Mouse (Mus musculus): ENCODE measurements around the gene Dnajb4.
A peak's percentile ranks its signal among the peaks of the same experiment; 100 is the strongest.

The Dnajb4 gene

GRCm38 (mm10) chr3:152171236-152171635, 38.9 kb downstream of the Dnajb4 start:
- DNase-seq, result no peak

- DNase-seq, result no peak
These were observed 39.7 kb downstream of the Dnajb4 start for GRCm38 (mm10) chr3:152170407-152170806.

DNA sequence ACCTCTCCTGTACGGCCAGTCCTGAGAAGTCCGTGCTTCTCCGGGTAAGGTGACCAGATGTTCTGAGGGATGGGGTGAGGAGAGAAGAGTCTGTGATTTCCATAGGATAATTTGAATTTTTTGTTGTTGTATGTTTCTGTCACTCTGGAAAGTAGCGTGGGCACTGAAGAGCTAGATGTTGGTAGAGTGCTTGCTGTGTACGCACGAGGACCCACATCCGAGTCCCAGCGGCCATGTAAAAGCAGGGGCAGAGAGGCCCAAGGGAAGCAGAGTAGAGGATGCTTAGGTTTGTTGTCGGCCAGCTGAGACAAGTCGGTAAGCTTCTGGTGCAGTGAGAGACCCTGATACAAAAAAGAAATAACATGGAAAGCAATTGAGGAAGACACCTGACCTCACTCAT, 42.1 kb downstream of the Dnajb4 start:
- DNase-seq, result no peak

DNA sequence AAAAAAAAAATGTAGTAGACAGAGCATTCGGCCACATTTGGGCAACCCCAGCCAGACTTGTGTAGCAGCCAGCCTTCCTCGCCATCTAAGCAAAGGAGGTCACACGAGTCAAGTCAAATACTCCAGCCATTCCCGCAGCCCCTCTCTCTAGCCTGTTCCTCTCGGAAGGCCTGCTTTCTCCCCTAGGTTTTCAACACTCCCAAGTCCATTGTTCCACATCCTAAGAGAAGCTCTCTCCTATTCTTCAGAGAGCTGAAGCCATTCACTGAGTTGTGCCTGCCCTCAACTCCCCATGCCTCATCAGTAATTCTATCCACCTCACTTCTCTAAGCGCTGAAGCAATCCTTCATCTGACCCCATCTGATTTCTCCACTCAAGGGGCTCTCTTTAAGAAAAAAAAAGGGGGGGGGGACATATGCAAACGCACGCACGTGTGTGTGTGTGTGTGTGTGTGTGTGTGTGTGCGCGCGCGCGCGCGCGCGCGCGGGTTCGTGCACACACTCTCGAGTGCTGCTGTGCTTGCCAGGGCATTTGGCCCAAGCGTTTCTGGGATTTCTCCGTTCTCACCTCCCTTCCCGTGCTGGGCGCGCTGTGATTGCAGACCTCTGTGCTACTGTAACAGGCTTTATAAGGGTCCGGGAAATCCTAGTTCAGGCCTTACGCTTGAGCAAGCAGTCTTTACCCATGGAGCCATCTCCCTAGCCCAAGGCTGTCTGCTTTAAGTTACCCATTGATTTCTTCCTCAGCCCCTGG, 43.2 kb downstream of the Dnajb4 start:
- no peak for DNase-seq

DNA sequence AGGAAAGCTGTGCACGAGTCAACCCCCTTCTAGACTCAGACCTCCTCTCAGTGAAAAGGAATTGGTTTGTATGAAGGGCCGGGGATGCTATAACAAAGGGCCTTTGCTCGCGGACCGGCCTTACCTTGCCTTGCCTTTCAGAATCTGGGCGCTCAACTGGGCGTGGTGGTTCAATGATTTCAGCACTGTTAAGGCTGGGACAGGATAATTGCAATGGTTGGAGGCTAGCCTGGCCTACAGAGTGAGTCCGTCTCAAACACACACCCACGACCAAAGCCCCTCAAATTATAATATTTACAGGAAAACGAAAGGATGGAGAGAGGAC, 44.0 kb downstream of the Dnajb4 start, which contains the start of gene Gipc2:
Gene Gipc2 (minus strand): TSS at position 132 of the 325 bp plus-strand sequence.
- DNase-seq, result no peak

DNA sequence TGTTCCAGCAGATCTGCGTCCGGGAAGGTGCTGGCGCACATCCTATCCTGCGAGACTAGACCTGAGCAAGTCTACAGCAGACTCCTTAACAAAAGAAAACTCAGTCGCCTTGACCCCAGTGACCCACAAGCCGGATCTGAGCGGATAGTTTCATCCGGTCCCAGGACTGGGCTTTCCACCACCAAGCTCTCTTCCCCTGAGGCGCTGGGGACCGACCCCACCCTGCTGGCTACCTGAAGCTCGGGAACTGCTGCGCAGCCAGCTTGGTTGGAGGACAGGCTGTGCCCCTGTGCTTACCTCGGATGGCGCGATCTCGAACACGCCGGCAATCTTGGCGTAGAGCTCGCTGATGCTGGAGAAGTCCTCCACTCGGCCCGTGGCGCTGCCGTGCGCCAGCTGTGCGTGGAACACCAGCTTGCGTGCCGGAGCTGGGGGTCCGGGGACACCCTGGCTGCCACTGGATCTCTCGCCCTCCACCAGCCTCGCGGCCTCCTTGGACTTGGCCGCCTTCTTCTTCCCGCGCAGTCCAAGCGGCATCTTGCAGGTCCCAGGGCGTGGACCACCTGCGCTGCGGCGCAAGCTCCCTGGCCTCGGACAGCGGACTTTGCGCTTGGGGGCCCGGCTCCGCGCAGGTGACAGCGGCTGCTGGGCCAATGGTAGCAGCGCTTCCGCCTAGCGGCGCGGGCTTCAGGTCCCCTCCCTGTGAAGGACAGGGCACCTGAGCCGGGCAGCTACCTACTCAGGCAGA, 44.6 kb downstream of the Dnajb4 start:
- peak; percentile 80 to 92 for DNase-seq

GRCm38 (mm10) chr3:152165014-152165350, 45.1 kb downstream of the Dnajb4 start:
- no peak for DNase-seq

DNA sequence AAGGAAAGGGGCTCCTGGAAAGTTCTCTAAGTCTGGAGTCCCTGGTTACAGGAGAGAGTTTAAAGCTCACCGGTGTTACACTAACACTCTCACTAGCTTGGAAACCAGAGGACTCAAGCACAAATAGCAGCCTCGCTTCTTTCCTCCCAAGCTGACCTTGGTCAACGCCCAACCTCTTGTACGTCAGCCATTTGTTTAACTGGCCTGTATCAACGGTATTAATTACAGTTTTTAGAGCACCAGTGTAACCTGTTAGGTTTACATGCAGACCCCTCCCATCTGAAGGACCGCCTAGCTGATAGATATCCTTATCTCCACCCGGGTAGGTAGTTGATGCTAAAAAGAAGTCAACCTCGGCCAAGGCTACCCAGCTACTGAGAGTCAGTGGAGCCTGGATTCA, 46.8 kb downstream of the Dnajb4 start:
- DNase-seq, result no peak

GRCm38 (mm10) chr3:152160607-152161006, 49.5 kb downstream of the Dnajb4 start:
- peak in 1 of 2 experiments; percentile 62 for DNase-seq

GRCm38 (mm10) chr3:152159321-152159720, 50.8 kb downstream of the Dnajb4 start:
- DNase-seq, result no peak

DNA sequence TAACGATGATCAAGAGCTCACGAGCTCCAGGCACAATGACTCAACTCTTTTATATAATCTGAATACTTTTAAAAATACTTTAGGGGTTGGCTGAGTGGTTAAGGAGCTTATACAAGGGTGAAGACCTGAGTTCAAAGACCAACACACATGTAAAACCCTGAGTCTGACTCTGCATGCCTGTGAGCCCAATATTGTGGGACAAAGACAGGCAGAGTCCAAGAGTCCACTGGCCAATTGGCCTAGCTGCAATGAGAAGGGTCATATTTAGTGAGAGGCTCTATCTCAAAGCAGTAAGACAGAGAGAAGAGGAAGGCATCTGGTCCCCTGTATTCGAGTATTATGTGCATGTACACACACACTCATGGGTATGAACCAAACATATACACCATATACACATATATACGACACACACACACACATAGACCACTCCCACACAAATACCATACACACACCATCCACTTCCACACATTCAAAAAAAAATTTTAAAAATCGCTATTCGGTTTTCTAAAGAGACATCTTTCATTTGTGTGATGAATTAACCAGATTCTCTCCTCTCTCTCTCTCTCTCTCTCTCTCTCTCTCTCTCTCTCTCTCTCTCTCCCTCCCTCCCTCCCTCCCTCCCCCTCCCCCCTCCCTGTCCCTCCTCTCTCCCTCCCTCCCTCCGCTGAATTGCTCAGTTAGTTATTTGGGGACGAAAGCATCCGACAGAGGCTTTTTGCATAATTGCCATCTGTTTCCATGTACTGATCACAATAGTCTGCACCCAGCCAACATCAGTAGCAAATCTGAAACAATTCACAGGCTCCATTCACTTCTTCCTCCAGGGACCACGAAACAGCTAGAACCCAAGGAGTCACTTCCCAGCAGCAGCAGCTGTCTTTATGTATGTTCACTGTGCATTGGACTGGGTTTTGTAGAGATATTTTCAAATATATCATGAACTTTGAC, 51.5 kb downstream of the Dnajb4 start:
- DNase-seq, result peak; percentile 42 to 67

- peak; percentile 78 to 90 for DNase-seq
These were observed 53.1 kb downstream of the Dnajb4 start for GRCm38 (mm10) chr3:152156816-152157496.

- DNase-seq, result no peak
These were observed 54.7 kb downstream of the Dnajb4 start for GRCm38 (mm10) chr3:152155296-152155948.

DNA sequence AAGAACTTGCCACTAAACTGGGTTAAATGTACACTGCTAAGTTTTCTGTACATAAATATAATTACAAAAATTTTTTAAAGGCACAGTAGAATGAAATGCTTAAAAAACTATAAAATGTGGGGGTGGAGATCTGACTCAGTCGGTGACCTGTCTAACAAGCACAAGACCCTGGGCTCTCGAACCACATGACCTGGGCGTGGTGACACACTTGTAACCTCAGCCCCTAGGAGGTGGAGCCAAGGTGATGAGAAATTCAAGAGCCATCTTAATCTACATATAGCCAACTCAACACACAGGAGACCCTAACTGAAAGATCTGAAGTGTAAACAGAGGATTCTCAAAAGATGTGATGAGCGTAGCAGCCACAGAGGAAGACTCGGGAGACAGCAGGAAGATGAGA, 56.0 kb downstream of the Dnajb4 start:
- no peak for DNase-seq

GRCm38 (mm10) chr3:152153152-152153551, 57.0 kb downstream of the Dnajb4 start:
- no peak for DNase-seq

- DNase-seq, result no peak
These were observed 57.7 kb downstream of the Dnajb4 start for GRCm38 (mm10) chr3:152152483-152152804.

GRCm38 (mm10) chr3:152151725-152152482, 58.2 kb downstream of the Dnajb4 start:
- DNase-seq, result peak; percentile 71 to 87

GRCm38 (mm10) chr3:152149863-152150262, 60.2 kb downstream of the Dnajb4 start:
- DNase-seq, result peak; percentile 69 to 85

DNA sequence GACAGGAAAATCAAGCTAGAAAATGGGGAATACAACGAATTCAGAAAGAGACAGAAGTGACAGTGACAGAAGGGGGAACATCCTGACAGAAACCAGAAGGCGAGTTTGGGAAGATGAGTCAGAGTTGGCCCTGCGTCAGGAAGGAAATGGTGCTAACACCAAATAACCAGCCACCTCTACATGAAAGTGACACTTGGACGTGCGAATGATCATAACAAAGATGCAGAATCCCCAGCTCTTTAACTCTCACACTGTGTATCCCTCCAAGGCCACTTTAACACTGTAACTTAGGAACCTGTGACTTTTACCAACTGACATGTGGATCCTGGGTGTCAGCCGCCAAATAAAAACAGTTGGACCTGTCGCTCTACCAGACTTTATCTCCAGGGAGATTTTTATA, 60.7 kb downstream of the Dnajb4 start:
- DNase-seq, result peak in 1 of 2 experiments; percentile 36

DNA sequence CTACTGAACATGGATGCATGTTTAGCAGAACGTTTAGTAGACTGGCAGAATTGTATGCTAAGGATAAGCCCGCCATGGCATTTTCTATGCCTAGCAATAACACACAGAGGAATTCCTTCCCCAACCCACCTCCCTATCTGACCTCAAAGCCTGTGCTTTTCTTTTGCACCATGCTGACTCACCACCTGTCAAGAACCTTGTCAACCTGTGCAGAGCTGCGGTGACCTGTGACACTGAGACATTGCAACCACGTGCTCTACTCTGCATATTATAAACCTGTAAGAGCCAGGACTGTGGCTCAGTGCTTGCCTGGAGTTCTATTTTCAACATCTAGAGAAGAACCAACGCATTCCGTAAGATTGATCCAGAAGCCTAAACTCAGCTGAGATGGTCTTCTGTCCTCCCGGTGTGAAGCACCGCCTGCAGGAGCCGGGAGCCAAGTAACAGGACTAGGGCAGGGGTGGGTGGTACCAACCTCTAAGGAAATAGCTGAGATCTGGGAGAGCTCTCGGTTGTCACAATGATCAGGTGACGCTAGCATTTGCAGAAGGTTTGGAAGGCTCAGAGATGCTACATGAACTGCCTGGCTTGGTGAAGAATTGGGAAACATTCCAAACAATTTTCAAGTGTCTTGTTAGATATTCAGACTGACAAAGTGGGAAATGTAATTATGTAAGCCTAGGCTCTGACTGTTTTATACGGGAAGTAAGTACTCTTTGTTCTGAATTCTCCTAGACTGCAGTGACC, 62.8 kb downstream of the Dnajb4 start:
- peak in 1 of 2 experiments; percentile 56 for DNase-seq

DNA sequence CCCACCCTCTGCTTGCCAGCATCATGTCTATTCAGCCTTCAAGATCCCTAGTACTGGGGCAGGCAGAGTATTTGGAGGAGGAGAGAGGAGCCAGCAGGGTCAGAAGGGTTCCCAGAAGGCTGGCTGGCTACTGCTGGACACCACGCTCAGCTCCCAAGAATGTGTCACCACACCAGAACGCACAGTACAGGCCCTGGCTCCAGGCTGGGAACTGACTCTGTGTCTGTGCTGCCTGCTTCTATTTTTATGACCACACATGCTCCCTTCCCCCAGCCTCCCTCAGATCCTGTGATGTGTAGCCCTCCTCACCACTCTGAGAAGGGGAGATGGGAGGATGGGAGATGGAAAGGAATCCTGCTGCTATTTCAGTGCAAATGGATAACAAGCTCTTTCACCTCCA, 64.9 kb downstream of the Dnajb4 start:
- DNase-seq, result peak; percentile 60 to 75

Measured in kidney, postnatal 25 days (tissue).